Mouse (Mus musculus) heart, postnatal 10 days (tissue): ENCODE measurements at regions not wholly inside any gene's neighbourhood (a gene's known extent, or its start where the extent isn't known, plus 50 kb on each side); places are given as distances from the start of the nearest gene placed in this dataset.

Source experiments
- DNase-seq, 2 experiments: peaks; one replicate each; pipeline ENCODE4 v3.0.0; 2021
- intact Hi-C: fragments of 180-260 bp; cut with DNase I; formaldehyde crosslinking; loops from one replicate; pipeline ENCODE4 v1.15.1; 2025

GRCm38 (mm10) chrX:95291676-95292075 is 95.0 kb upstream of the Arhgef9 start:
- DNase-seq, result no peak
- intact Hi-C loops, result no loop called here

- intact Hi-C loops, result no loop called here
- no peak for DNase-seq
These were observed 85.4 kb upstream of the Arhgef9 start for GRCm38 (mm10) chrX:95282038-95282437.

GRCm38 (mm10) chrX:95253517-95253916 is 56.9 kb upstream of the Arhgef9 start:
- peak; percentile 18 to 35 for DNase-seq
- intact Hi-C loops, result loop anchor here (5.0 kb wide), 1 partner anchor 104 kb away; no protein-coding TSS in a partner anchor
